Mouse (Mus musculus): ENCODE measurements around the gene Gm19935. TPM values are rescaled to one million over a fixed set of nuclear protein-coding genes. Genes with fewer than 3 reads are reported as not detected.

Gene Gm19935
- polyA plus RNA-seq, 1 experiment, result 10.3 TPM

DNA sequence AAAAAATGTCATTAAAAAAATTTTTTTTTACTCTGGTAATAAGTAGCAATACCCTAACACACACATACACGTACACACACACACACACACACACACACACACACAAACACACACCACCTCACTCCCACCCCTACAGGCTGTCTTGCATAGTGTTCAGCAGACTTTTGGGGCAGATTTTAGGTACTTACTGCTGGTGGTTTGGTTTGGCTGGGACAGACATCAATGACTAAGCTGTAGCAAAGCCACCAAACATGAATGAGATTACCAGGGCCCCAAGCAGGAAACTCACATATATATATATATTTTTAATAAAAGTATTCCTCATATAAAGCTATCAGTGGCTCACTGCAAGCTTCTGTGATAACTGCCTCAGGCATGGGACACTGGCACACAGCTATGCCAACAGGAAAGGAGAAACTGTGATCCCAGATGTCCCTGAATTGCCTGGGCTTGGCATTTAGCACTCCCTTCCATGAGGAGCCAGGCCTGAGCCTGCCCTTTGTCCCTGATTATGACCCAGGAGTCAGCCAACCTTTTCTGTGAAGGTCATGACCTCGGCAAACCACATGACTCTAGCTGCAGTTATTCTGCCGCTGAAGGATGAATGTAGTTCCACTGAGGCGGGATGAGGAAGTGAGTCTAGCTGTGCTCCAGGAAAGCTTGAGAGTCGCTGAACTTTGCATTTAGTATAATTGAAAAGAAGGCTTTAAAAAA lies 15.5 kb upstream of the Gm19935 start:
- DNase-seq, result no peak
- no peak overlapping the region for H3K4me3 ChIP-seq (replicated peaks; ENCODE audit: extremely low read depth, low read depth, low read length)
- H3K4me1 ChIP-seq (ENCODE audit: control insufficient read depth, insufficient read depth, low read length), result peaks cover 9% of the 10 kb centered on the region
- TF ChIP-seq CTCF (IDR thresholded peaks at IDR 0.05; ENCODE audit: insufficient read depth, low read length), result no peak
- no peak for TF ChIP-seq POLR2A (IDR thresholded peaks at IDR 0.05; ENCODE audit: borderline replicate concordance, extremely low read depth, low read depth, low read length)
- WGBS, result 63% methylated on average over 5 of the region's 5 CpGs

GRCm38 (mm10) chr8:90830980-90831379 lies 13.8 kb upstream of the Gm19935 start:
- DNase-seq, result no peak
- TF ChIP-seq POLR2A (IDR thresholded peaks at IDR 0.05; ENCODE audit: borderline replicate concordance, extremely low read depth, low read depth, low read length), result no peak
- no peak for TF ChIP-seq CTCF (IDR thresholded peaks at IDR 0.05; ENCODE audit: insufficient read depth, low read length)
- H3K4me3 ChIP-seq (replicated peaks; ENCODE audit: extremely low read depth, low read depth, low read length), result no peak overlapping the region
- H3K4me1 ChIP-seq (ENCODE audit: control insufficient read depth, insufficient read depth, low read length), result peaks cover 9% of the 10 kb centered on the region
- 42% methylated on average over 8 of the region's 8 CpGs for WGBS

- no peak for DNase-seq
- peaks cover 9% of the 10 kb centered on the region for H3K4me1 ChIP-seq (ENCODE audit: control insufficient read depth, insufficient read depth, low read length)
- no peak overlapping the region for H3K4me3 ChIP-seq (replicated peaks; ENCODE audit: extremely low read depth, low read depth, low read length)
- TF ChIP-seq CTCF (IDR thresholded peaks at IDR 0.05; ENCODE audit: insufficient read depth, low read length) (no peak), POLR2A (IDR thresholded peaks at IDR 0.05; ENCODE audit: borderline replicate concordance, extremely low read depth, low read depth, low read length) (no peak)
- whole genome bisulfite sequencing, result 15% methylated on average over 1 of the region's 1 CpGs
Measured at GRCm38 (mm10) chr8:90829825-90830224, 12.6 kb upstream of the Gm19935 start.

GRCm38 (mm10) chr8:90828987-90829740 lies 12.0 kb upstream of the Gm19935 start:
- peak overlapping the region; percentile 79 for H3K4me3 ChIP-seq (replicated peaks; ENCODE audit: extremely low read depth, low read depth, low read length)
- WGBS, result 6% methylated on average over 11 of the region's 11 CpGs
- TF ChIP-seq POLR2A (IDR thresholded peaks at IDR 0.05; ENCODE audit: borderline replicate concordance, extremely low read depth, low read depth, low read length) (0 out of 2 replicates have a peak, but pooled peaks have one; percentile 1), CTCF (IDR thresholded peaks at IDR 0.05; ENCODE audit: insufficient read depth, low read length) (no peak)
- peaks cover 8% of the 10 kb centered on the region for H3K4me1 ChIP-seq (ENCODE audit: control insufficient read depth, insufficient read depth, low read length)
- no peak for DNase-seq

DNA sequence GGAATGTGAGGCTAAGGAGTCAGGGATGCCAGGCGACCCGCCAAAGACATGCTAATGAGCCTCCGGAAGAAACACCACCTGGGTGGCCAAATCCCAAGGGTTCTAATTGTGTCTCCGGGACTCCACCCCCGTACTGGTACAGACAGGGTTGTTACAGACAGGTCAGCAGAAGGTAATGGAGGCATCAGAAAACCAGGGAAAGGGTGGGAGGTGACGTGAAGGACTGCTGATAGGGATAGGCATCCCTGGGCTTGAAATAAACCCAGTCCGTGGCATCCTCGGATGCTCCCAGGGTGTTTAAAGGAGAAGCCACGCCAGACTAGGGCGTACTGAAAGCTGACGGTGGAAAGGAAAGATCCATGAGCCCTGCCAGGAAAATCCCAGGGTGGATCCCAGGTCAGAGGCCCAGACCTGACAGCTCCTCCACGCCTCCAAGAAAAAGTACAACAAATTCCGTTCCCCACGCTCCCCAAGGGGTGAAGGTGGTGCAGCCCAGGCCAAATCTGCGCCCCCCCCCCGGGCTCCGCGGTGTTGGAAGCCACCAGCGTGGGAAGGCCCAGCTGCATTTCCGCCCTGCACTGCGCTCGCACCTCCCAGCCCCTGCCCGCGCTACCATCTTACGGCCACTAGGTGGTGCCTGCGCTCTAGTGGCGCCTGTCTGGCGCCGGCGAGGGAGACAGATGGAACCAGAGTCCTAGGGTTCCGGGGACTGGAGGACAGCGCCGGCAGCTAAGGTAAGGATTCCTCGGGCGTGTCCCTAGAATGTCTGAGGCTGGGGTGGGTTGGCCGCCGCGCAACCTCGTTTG lies 11.2 kb upstream of the Gm19935 start, which contains the start of gene Chd9:
Chd9 (plus strand) TSS at position 172 of the 806 bp plus-strand sequence.
- WGBS, result 3% methylated on average over 39 of the region's 39 CpGs

DNA sequence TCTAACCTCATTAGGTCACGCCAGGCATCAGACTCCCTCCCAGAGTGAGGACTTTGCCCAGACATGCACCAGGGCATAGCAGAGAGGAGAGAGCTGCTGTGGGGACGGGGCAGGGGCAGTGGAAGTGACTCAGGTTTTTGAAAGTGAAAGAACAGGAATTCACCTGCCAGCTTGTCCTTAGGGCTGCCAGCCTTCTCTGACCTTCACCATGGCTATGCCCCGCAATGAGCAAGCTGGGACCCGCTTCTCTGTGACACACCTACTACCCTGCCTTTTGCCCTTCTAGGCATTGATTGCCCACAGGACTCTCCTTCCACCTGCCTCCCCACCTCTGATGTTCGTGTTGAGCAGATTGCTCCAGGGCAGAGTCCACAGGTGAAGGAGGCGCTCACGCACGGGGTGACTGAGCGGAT lies 8.3 kb upstream of the Gm19935 start:
- Histone ChIP-seq H3K4me1 (ENCODE audit: control insufficient read depth, insufficient read depth, low read length) (peaks cover 7% of the 10 kb centered on the region), H3K4me3 (replicated peaks; ENCODE audit: extremely low read depth, low read depth, low read length) (no peak overlapping the region)
- WGBS, result 80% methylated on average over 9 of the region's 9 CpGs
- DNase-seq, result no peak
- TF ChIP-seq CTCF (IDR thresholded peaks at IDR 0.05; ENCODE audit: insufficient read depth, low read length), result no peak
- no peak for TF ChIP-seq POLR2A (IDR thresholded peaks at IDR 0.05; ENCODE audit: borderline replicate concordance, extremely low read depth, low read depth, low read length)

More for the DNA sequence above, 11.2 kb upstream of the Gm19935 start, which contains the start of gene Chd9:
- Histone ChIP-seq H3K4me3 (replicated peaks; ENCODE audit: extremely low read depth, low read depth, low read length) (peak within 1 kb of the TSS; percentile 79), H3K4me1 (ENCODE audit: control insufficient read depth, insufficient read depth, low read length) (peaks cover 7% of the 10 kb centered on the region)
- DNase-seq, result peak; percentile 97
- TF ChIP-seq CTCF (IDR thresholded peaks at IDR 0.05; ENCODE audit: insufficient read depth, low read length) (peak; percentile 77), POLR2A (IDR thresholded peaks at IDR 0.05; ENCODE audit: borderline replicate concordance, extremely low read depth, low read depth, low read length) (peak; percentile 49; the same call in 1 of the 2 replicates)

DNA sequence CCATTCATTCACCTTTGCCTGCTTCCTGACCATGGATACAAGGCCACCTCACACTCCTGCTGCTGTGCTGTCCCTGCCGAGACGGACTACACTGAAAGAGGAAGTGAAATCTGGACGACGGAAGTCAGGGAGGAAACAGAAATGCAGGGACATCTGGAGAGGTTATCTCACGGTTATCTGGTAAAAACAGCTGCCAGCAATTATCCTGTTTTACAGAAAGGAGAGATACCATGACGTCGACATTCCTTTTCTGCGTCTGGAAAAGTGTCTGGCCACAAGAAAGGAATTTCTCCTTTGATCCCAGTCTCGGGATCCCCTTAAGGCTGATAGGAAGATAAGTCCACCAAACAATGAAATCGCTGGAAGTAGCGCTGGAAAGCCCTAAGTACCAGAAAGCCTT lies 5.2 kb upstream of the Gm19935 start:
- no peak for DNase-seq
- H3K4me1 ChIP-seq (ENCODE audit: control insufficient read depth, insufficient read depth, low read length), result no peaks in the 10 kb centered on the region; the same call in 1 of the 2 replicates
- 11% methylated on average over 11 of the region's 11 CpGs for WGBS
- TF ChIP-seq POLR2A (IDR thresholded peaks at IDR 0.05; ENCODE audit: borderline replicate concordance, extremely low read depth, low read depth, low read length) (no peak), CTCF (IDR thresholded peaks at IDR 0.05; ENCODE audit: insufficient read depth, low read length) (no peak)
- H3K4me3 ChIP-seq (replicated peaks; ENCODE audit: extremely low read depth, low read depth, low read length), result no peak overlapping the region

- Histone ChIP-seq H3K4me1 (ENCODE audit: control insufficient read depth, insufficient read depth, low read length) (no peaks in the 10 kb centered on the region; the same call in 1 of the 2 replicates), H3K4me3 (replicated peaks; ENCODE audit: extremely low read depth, low read depth, low read length) (no peak overlapping the region)
- 54% methylated on average over 4 of the region's 4 CpGs for WGBS
- no peak for TF ChIP-seq CTCF (IDR thresholded peaks at IDR 0.05; ENCODE audit: insufficient read depth, low read length)
- TF ChIP-seq POLR2A (IDR thresholded peaks at IDR 0.05; ENCODE audit: borderline replicate concordance, extremely low read depth, low read depth, low read length), result no peak
- no peak for DNase-seq
Measured at GRCm38 (mm10) chr8:90820321-90820696, 3.1 kb upstream of the Gm19935 start.
